Mouse (Mus musculus): ENCODE results near the gene Rbm4. TPM values are rescaled to one million over a fixed set of nuclear protein-coding genes. Genes with fewer than 3 reads are reported as not detected.

Rbm4 gene
- total and polyA plus RNA-seq, 3 experiments = 31.4 to 51.6 TPM; not detected in 1

- no peaks in the 10 kb centered on the region for H3K27me3 ChIP-seq (ENCODE audit: control insufficient read depth in 1 of 2, insufficient read depth in 2 of 2, low read length in 2 of 2)
- no peak for TF ChIP-seq SMC3 (IDR thresholded peaks at IDR 0.05; ENCODE audit: low read depth, low read length)
- TF ChIP-seq KAT2A (conservative IDR thresholded peaks at IDR 0.05; ENCODE audit: low read depth, low read length) = no peak
- no peak for TF ChIP-seq CHD1 (IDR thresholded peaks at IDR 0.05; ENCODE audit: low read depth, low read length)
- TF ChIP-seq HCFC1 (IDR thresholded peaks at IDR 0.05; ENCODE audit: low read depth, low read length) = no peak
- TF ChIP-seq ZMIZ1 (IDR thresholded peaks at IDR 0.05; ENCODE audit: low read depth, low read length) = no peak
- no peak for TF ChIP-seq BHLHE40 (IDR thresholded peaks at IDR 0.05; ENCODE audit: borderline replicate concordance, low read depth, low read length)
- no peak for TF ChIP-seq TBP (IDR thresholded peaks at IDR 0.05; ENCODE audit: low read depth, low read length)
- no peak for TF ChIP-seq USF2 (IDR thresholded peaks at IDR 0.05; ENCODE audit: borderline replicate concordance in 1 of 2, insufficient read depth in 1 of 2, low read depth in 1 of 2, low read length in 2 of 2)
- no peak for TF ChIP-seq MEF2A (IDR thresholded peaks at IDR 0.05; ENCODE audit: extremely low read depth, insufficient replicate concordance, low read depth, low read length, poor library complexity, severe bottlenecking)
- TF ChIP-seq POLR2A (IDR thresholded peaks at IDR 0.05; ENCODE audit: control insufficient read depth in 1 of 2, insufficient read depth in 1 of 2, low read depth in 1 of 2, low read length in 2 of 2, poor library complexity in 1 of 2) = no peak
- TF ChIP-seq RAD21 (IDR thresholded peaks at IDR 0.05; ENCODE audit: low read depth, low read length) = no peak
- no peak for TF ChIP-seq MAX (IDR thresholded peaks at IDR 0.05; ENCODE audit: low read length)
- no peak for TF ChIP-seq USF1 (IDR thresholded peaks at IDR 0.05; ENCODE audit: low read depth, low read length)
- TF ChIP-seq NRF1 (IDR thresholded peaks at IDR 0.05; ENCODE audit: insufficient read depth, low read depth, low read length, poor library complexity, severe bottlenecking) = no peak
- no peaks in the 10 kb centered on the region for H3K4me1 ChIP-seq (ENCODE audit: control insufficient read depth in 1 of 2, insufficient read depth in 2 of 2, low read length in 2 of 2)
- no peaks in the 10 kb centered on the region for H3K36me3 ChIP-seq (ENCODE audit: control insufficient read depth in 1 of 2, insufficient read depth in 2 of 2, low read length in 2 of 2)
- no peak for DNase-seq (ENCODE audit: low read depth, low spot score)
- no peaks in the 10 kb centered on the region for H3K9me3 ChIP-seq (replicated peaks; ENCODE audit: insufficient read depth, low read length)
- no peaks in the 10 kb centered on the region for H3K79me2 ChIP-seq (ENCODE audit: control insufficient read depth, insufficient read depth, low read length, poor library complexity)
- no peak overlapping the region for H3K9ac ChIP-seq (ENCODE audit: control insufficient read depth, low read depth, low read length, poor library complexity, severe bottlenecking)
- H3K27ac ChIP-seq (ENCODE audit: control insufficient read depth, low read depth, low read length) = no peak overlapping the region
- no peak overlapping the region for H3K4me3 ChIP-seq (ENCODE audit: control insufficient read depth in 1 of 2, insufficient read depth in 1 of 2, low read depth in 2 of 2, low read length in 2 of 2)
Measured at GRCm38 (mm10) chr19:4739762-4740161, 53.9 kb downstream of the Rbm4 start.

GRCm38 (mm10) chr19:4739053-4739452 is 54.6 kb downstream of the Rbm4 start:
- H3K9ac ChIP-seq (ENCODE audit: control insufficient read depth, low read depth, low read length, poor library complexity, severe bottlenecking) = no peak overlapping the region
- no peaks in the 10 kb centered on the region for H3K27me3 ChIP-seq (ENCODE audit: control insufficient read depth in 1 of 2, insufficient read depth in 2 of 2, low read length in 2 of 2)
- no peak overlapping the region for H3K4me3 ChIP-seq (ENCODE audit: control insufficient read depth in 1 of 2, insufficient read depth in 1 of 2, low read depth in 2 of 2, low read length in 2 of 2)
- TF ChIP-seq EP300 (IDR thresholded peaks at IDR 0.05; ENCODE audit: low read depth in 1 of 2, low read length in 2 of 2) = no peak
- no peak for TF ChIP-seq ZC3H11A (IDR thresholded peaks at IDR 0.05; ENCODE audit: low read depth, low read length)
- no peak for TF ChIP-seq RCOR1 (IDR thresholded peaks at IDR 0.05; ENCODE audit: low read depth, low read length)
- no peak for TF ChIP-seq MYC (IDR thresholded peaks at IDR 0.05; ENCODE audit: low read depth, low read length)
- TF ChIP-seq MAZ (IDR thresholded peaks at IDR 0.05; ENCODE audit: low read depth, low read length) = no peak
- no peak for TF ChIP-seq POLR2AphosphoS5 (IDR thresholded peaks at IDR 0.05; ENCODE audit: borderline replicate concordance, low read depth, low read length)
- no peak for TF ChIP-seq CTCF (IDR thresholded peaks at IDR 0.05 in 2 of 3, conservative IDR thresholded peaks at IDR 0.05 in 1 of 3; ENCODE audit: control insufficient read depth in 1 of 3, insufficient read depth in 1 of 3, low read depth in 2 of 3, low read length in 3 of 3, poor library complexity in 1 of 3, severe bottlenecking in 1 of 3)
- no peak for TF ChIP-seq TAL1 (IDR thresholded peaks at IDR 0.05; ENCODE audit: low read length)
- TF ChIP-seq RAD21 (IDR thresholded peaks at IDR 0.05; ENCODE audit: low read depth, low read length) = no peak
- no peak for TF ChIP-seq MYB (IDR thresholded peaks at IDR 0.05; ENCODE audit: low read depth, low read length)
- TF ChIP-seq POLR2A (IDR thresholded peaks at IDR 0.05; ENCODE audit: control insufficient read depth in 1 of 2, insufficient read depth in 1 of 2, low read depth in 1 of 2, low read length in 2 of 2, poor library complexity in 1 of 2) = no peak
- no peak for TF ChIP-seq TCF12 (IDR thresholded peaks at IDR 0.05; ENCODE audit: low read depth, low read length)
- no peaks in the 10 kb centered on the region for H3K79me2 ChIP-seq (ENCODE audit: control insufficient read depth, insufficient read depth, low read length, poor library complexity)
- H3K36me3 ChIP-seq (ENCODE audit: control insufficient read depth in 1 of 2, insufficient read depth in 2 of 2, low read length in 2 of 2) = no peaks in the 10 kb centered on the region
- DNase-seq (ENCODE audit: low read depth, low spot score) = no peak
- H3K9me3 ChIP-seq (replicated peaks; ENCODE audit: insufficient read depth, low read length) = no peaks in the 10 kb centered on the region
- H3K27ac ChIP-seq (ENCODE audit: control insufficient read depth, low read depth, low read length) = no peak overlapping the region
- H3K4me1 ChIP-seq (ENCODE audit: control insufficient read depth in 1 of 2, insufficient read depth in 2 of 2, low read length in 2 of 2) = no peaks in the 10 kb centered on the region
